Mouse (Mus musculus): ENCODE measurements at regions not wholly inside any gene's neighbourhood (a gene's known extent, or its start where the extent isn't known, plus 50 kb on each side); places are given as distances from the start of the nearest gene placed in this dataset.

DNA sequence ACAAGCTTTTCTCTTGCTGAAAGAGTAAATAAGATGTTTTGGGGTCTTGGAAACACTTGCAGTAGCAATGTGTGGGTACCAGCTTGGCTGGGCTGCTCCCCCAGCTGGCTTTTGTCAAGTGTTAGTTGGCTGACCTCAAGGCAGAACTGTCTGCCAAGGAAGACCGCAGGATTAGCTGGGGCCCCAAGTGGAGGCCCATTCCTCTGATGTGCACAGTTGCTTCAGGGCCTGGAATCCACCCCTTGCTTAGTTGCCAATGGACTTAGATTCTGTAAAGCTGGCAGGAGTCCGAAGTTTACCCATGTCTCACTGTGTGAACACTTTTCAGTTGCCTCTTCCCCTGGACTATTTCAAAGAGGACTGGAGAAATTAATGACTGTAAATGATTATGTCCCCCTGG is 57.8 kb upstream of the Rmdn2 start:
- Histone ChIP-seq H3K27ac (ENCODE audit: low read length) (no peak overlapping the region), H3K4me2 (ENCODE audit: low read length) (no peak overlapping the region), H3K9ac (replicated peaks; ENCODE audit: low read depth, low read length) (no peak overlapping the region), H3K4me3 (replicated peaks; ENCODE audit: low read length) (no peak overlapping the region), H3K4me1 (replicated peaks; ENCODE audit: control insufficient read depth, insufficient read depth, low read length) (no peaks in the 10 kb centered on the region), H3K27me3 (replicated peaks; ENCODE audit: control insufficient read depth, insufficient read depth, low read length) (no peaks in the 10 kb centered on the region), H3K36me3 (ENCODE audit: control insufficient read depth, insufficient read depth) (no peaks in the 10 kb centered on the region), H3K9me3 (ENCODE audit: control insufficient read depth, low read length) (no peaks in the 10 kb centered on the region)
- ATAC-seq, result no peak
- 71% methylated on average over 2 of the region's 2 CpGs for WGBS

DNA sequence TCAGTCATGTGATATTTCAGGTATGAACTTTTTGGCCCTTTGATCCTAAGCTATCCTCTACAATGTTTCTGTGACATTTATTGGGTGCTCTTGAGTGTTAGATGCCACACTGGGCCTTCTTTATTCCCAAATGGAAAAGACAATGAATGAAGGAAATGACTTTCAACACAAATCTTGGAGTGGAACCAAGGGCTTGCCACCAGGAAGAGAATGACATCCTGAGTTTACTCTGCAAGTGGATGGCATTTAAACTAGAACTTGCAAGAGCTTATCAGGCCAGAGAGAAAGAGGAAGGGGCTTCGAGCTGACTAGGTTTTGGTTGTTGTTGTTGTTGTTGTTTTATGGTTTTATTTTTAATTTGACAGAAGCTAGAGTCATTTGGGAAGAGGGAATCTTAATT is 56.1 kb upstream of the Rmdn2 start:
- peaks cover 7% of the 10 kb centered on the region; the same call in 1 of the 2 replicates for H3K9me3 ChIP-seq (ENCODE audit: control insufficient read depth, low read length)
- H3K27ac ChIP-seq (ENCODE audit: low read length), result no peak overlapping the region
- no peaks in the 10 kb centered on the region for H3K36me3 ChIP-seq (ENCODE audit: control insufficient read depth, insufficient read depth)
- H3K9ac ChIP-seq (replicated peaks; ENCODE audit: low read depth, low read length), result no peak overlapping the region
- H3K4me3 ChIP-seq (replicated peaks; ENCODE audit: low read length), result no peak overlapping the region
- H3K4me1 ChIP-seq (replicated peaks; ENCODE audit: control insufficient read depth, insufficient read depth, low read length), result no peaks in the 10 kb centered on the region
- H3K4me2 ChIP-seq (ENCODE audit: low read length), result no peak overlapping the region
- H3K27me3 ChIP-seq (replicated peaks; ENCODE audit: control insufficient read depth, insufficient read depth, low read length), result no peaks in the 10 kb centered on the region
- WGBS, result 92% methylated on average over 1 of the region's 1 CpGs
- no peak for ATAC-seq
